ENCODE assay signal across 20 mouse cellular contexts in genomic region chr3:84474981-84475775, GRCm38 (mm10). TPM values are rescaled to one million over a fixed set of nuclear protein-coding genes. Genes with fewer than 3 reads are reported as not detected.
DNase-seq lines count a peak whose midpoint lies in the region; ATAC-seq lines count a peak whose summit lies in the region.
"Had no signal": no experiment of that assay in that cellular context is flagged by ENCODE, and none has a peak within 500 bp of the region (broad histone marks: within the 10 kb centered on the region; RNA-seq: fewer than 3 reads in every experiment).

No protein-coding gene starts in this region.

- ATAC-seq in liver, embryonic 13.5 days (ENCODE audit: low read depth) = no peak
- ATAC-seq in liver, embryonic 15.5 days (ENCODE audit: insufficient read depth) = no peak
- ATAC-seq: forebrain, embryonic 14.5 days; hindbrain, postnatal 0 days had no signal

- peaks cover 99% of the 10 kb centered on the region for H3K4me1 ChIP-seq in liver, embryonic 13.5 days (replicated peaks)
- peaks cover 83% of the 10 kb centered on the region for H3K4me1 ChIP-seq in liver, embryonic 15.5 days (replicated peaks)
- peaks cover 31% of the 10 kb centered on the region for H3K4me1 ChIP-seq in embryonic facial prominence, embryonic 10.5 days

- H3K9ac ChIP-seq in liver, embryonic 13.5 days = peak overlapping the region; percentile 55
- H3K9ac ChIP-seq in liver, embryonic 15.5 days = 0 out of 2 replicates have a peak overlapping the region, but pooled peaks have one; percentile 12
- H3K9ac ChIP-seq: embryonic facial prominence, embryonic 15.5 days; heart, embryonic 15.5 days; hindbrain, embryonic 13.5 days had no signal

- peaks cover 49% of the 10 kb centered on the region for H3K36me3 ChIP-seq in liver, embryonic 13.5 days
- peaks cover 61% of the 10 kb centered on the region for H3K36me3 ChIP-seq in liver, embryonic 15.5 days (replicated peaks)
- no peaks in the 10 kb centered on the region for H3K36me3 ChIP-seq in embryonic facial prominence, embryonic 10.5 days (replicated peaks)
- H3K36me3 ChIP-seq: embryonic facial prominence, embryonic 15.5 days; heart, embryonic 10.5 days; heart, embryonic 15.5 days had no signal

- peak overlapping the region; percentile 83 for H3K4me3 ChIP-seq in liver, embryonic 13.5 days (replicated peaks)
- H3K4me3 ChIP-seq in liver, embryonic 15.5 days (replicated peaks) = peak overlapping the region; percentile 82
- H3K4me3 ChIP-seq in embryonic facial prominence, embryonic 10.5 days = no peak overlapping the region
- H3K4me3 ChIP-seq: embryonic facial prominence, embryonic 15.5 days; gastrocnemius, adult 2 months; heart, embryonic 10.5 days; heart, embryonic 15.5 days; hindbrain, embryonic 13.5 days had no signal

- H3K27me3 ChIP-seq in liver, embryonic 13.5 days = peaks cover 40% of the 10 kb centered on the region
- peaks cover 43% of the 10 kb centered on the region for H3K27me3 ChIP-seq in liver, embryonic 15.5 days
- H3K27me3 ChIP-seq in embryonic facial prominence, embryonic 10.5 days (replicated peaks; ENCODE audit: low read depth, poor library complexity, severe bottlenecking) = peaks cover 69% of the 10 kb centered on the region

- peak overlapping the region; percentile 99 for H3K27ac ChIP-seq in liver, embryonic 13.5 days
- H3K27ac ChIP-seq in liver, embryonic 15.5 days (replicated peaks) = peak overlapping the region; percentile 92
- H3K27ac ChIP-seq in embryonic facial prominence, embryonic 10.5 days (replicated peaks) = no peak overlapping the region
- H3K27ac ChIP-seq: embryonic facial prominence, embryonic 15.5 days; gastrocnemius, adult 2 months; heart, embryonic 10.5 days; heart, embryonic 15.5 days; hindbrain, embryonic 13.5 days; hindbrain, postnatal 0 days had no signal

- no peak for DNase-seq in liver, embryonic 13.5 days
- no peak for DNase-seq in liver
- peak; percentile 97 for DNase-seq in gonadal fat pad, adult 2 months (ENCODE audit: low read depth)
- DNase-seq in layer of hippocampus, postnatal 36 days = no peak
- no peak for DNase-seq in embryonic facial prominence, embryonic 10.5 days (ENCODE audit: low spot score)
- DNase-seq: adrenal gland, adult 2 months; adrenal gland, postnatal 25 days; cerebellum, adult 2 months; cerebellum, postnatal 10 days; gastrocnemius, adult 2 months; gastrocnemius, postnatal 25 days; heart, adult 18-20 months; heart, postnatal 14 days had no signal

- H3K4me2 ChIP-seq in liver, embryonic 13.5 days = peak overlapping the region; percentile 97
- peak overlapping the region; percentile 94 for H3K4me2 ChIP-seq in liver, embryonic 15.5 days
- H3K4me2 ChIP-seq: embryonic facial prominence, embryonic 15.5 days; heart, embryonic 15.5 days; hindbrain, embryonic 13.5 days had no signal

- H3K9me3 ChIP-seq in liver, embryonic 13.5 days (replicated peaks) = no peaks in the 10 kb centered on the region
- H3K9me3 ChIP-seq in liver, embryonic 15.5 days (replicated peaks) = no peaks in the 10 kb centered on the region
- H3K9me3 ChIP-seq in embryonic facial prominence, embryonic 10.5 days = no peaks in the 10 kb centered on the region
- H3K9me3 ChIP-seq: embryonic facial prominence, embryonic 15.5 days; heart, embryonic 10.5 days; heart, embryonic 15.5 days; hindbrain, embryonic 13.5 days had no signal

- 73% methylated on average over 12 of the region's 12 CpGs for WGBS in liver, embryonic 13.5 days (ENCODE audit: insufficient replicate concordance)
- 73% methylated on average over 12 of the region's 12 CpGs for WGBS in liver, embryonic 15.5 days (ENCODE audit: insufficient replicate concordance)
- whole genome bisulfite sequencing in embryonic facial prominence, embryonic 10.5 days = 82% methylated on average over 12 of the region's 12 CpGs

RNA-seq across cellular contexts. Expression of gene Fhdc1, which starts 5.1 kb away (rescaled TPM):
- polyA plus RNA-seq in liver, embryonic 13.5 days (2015; fragmentation: Nextera tagmentation; extraction: Ambion mirVana) = 30.2 and 30.9 TPM in 2 replicates
- polyA plus RNA-seq in gonadal fat pad, adult 2 months (2012; rRNA removed) = 1.7 and 2.3 TPM in 2 replicates
- polyA plus RNA-seq in liver, embryonic 15.5 days (2015; fragmentation: Nextera tagmentation; extraction: Ambion mirVana) = 41.8 and 42.3 TPM in 2 replicates
- 1 to 10 TPM; 2.4 to 2.8 TPM for total RNA-seq in layer of hippocampus, postnatal 36 days (2021)
- polyA plus RNA-seq in embryonic facial prominence, embryonic 10.5 days (2016; fragmentation: Nextera tagmentation; extraction: Ambion mirVana) = 4.3 and 5.7 TPM in 2 replicates
